Mouse (Mus musculus): ENCODE measurements around the gene Odr4.

GRCm38 (mm10) chr1:150426216-150426615 lies 33.3 kb upstream of the Odr4 start:
- TF ChIP-seq POLR2A (IDR thresholded peaks at IDR 0.05; ENCODE audit: borderline replicate concordance, insufficient read depth, low read length), result no peak
- no peak for TF ChIP-seq CTCF (IDR thresholded peaks at IDR 0.05; ENCODE audit: borderline replicate concordance, insufficient read depth, low read depth, low read length)
